ENCODE assay signal across 34 mouse cellular contexts in genomic region chr4:63969891-63970290, GRCm38 (mm10).
"Had no signal": no experiment of that assay in that cellular context is flagged by ENCODE, and none has a peak within 500 bp of the region (broad histone marks: within the 10 kb centered on the region; RNA-seq: fewer than 3 reads in every experiment).

No protein-coding gene starts in this region.

- H3K9ac ChIP-seq: heart, embryonic 12.5 days; heart, embryonic 13.5 days; heart, embryonic 15.5 days; hindbrain, embryonic 13.5 days; hindbrain, embryonic 14.5 days; hindbrain, embryonic 15.5 days; intestine, embryonic 15.5 days; kidney, embryonic 15.5 days had no signal

- H3K27me3 ChIP-seq: heart, embryonic 12.5 days; heart, embryonic 13.5 days; heart, embryonic 15.5 days; hindbrain, embryonic 13.5 days; hindbrain, embryonic 15.5 days; intestine, embryonic 15.5 days; kidney, embryonic 15.5 days had no signal

- H3K36me3 ChIP-seq: heart, embryonic 12.5 days; heart, embryonic 15.5 days; hindbrain, embryonic 10.5 days; hindbrain, embryonic 13.5 days; hindbrain, embryonic 15.5 days; intestine, embryonic 15.5 days had no signal

- H3K4me2 ChIP-seq: heart, embryonic 11.5 days; heart, embryonic 12.5 days; heart, embryonic 13.5 days; heart, embryonic 15.5 days; hindbrain, embryonic 13.5 days; hindbrain, embryonic 14.5 days; hindbrain, embryonic 15.5 days; intestine, embryonic 15.5 days; kidney, embryonic 15.5 days had no signal

- H3K9me3 ChIP-seq: heart, embryonic 12.5 days; heart, embryonic 13.5 days; heart, embryonic 15.5 days; hindbrain, embryonic 10.5 days; hindbrain, embryonic 13.5 days; hindbrain, embryonic 15.5 days; intestine, embryonic 15.5 days; kidney, embryonic 15.5 days had no signal

- ATAC-seq: hindbrain, embryonic 16.5 days; hindbrain, postnatal 0 days; inflammation-experienced regulatory T-cells, adult 6 months; intestine, embryonic 15.5 days; intestine, embryonic 16.5 days; intestine, postnatal 0 days had no signal

- H3K4me1 ChIP-seq: heart, embryonic 12.5 days; heart, embryonic 13.5 days; heart, embryonic 15.5 days; hindbrain, embryonic 10.5 days; hindbrain, embryonic 13.5 days; hindbrain, embryonic 15.5 days; intestine, embryonic 15.5 days; kidney, embryonic 15.5 days had no signal

- H3K4me3 ChIP-seq: heart, embryonic 12.5 days; heart, embryonic 13.5 days; heart, embryonic 15.5 days; hindbrain, embryonic 10.5 days; hindbrain, embryonic 13.5 days; hindbrain, embryonic 15.5 days; intestine, embryonic 15.5 days; kidney, embryonic 15.5 days; layer of hippocampus, adult 2 months; left cerebral cortex, adult 2 months had no signal

- DNase-seq: heart, postnatal 10 days; heart, postnatal 14 days; heart, postnatal 36 days; heart, postnatal 4 days; kidney, adult 11 months; kidney, adult 18-20 months; kidney, adult 2 months; kidney, adult 8-10 months; kidney, adult 9 months; kidney, postnatal 10 days; kidney, postnatal 14 days; kidney, postnatal 25 days; kidney, postnatal 36 days; kidney, postnatal 4 days; layer of hippocampus, adult 9-11 months; layer of hippocampus, postnatal 36 days had no signal

- H3K27ac ChIP-seq: heart, embryonic 13.5 days; heart, embryonic 15.5 days; hindbrain, embryonic 10.5 days; hindbrain, embryonic 13.5 days; hindbrain, embryonic 14.5 days; hindbrain, embryonic 15.5 days; hindbrain, postnatal 0 days; intestine, embryonic 15.5 days; kidney, embryonic 15.5 days; kidney, postnatal 0 days; layer of hippocampus, adult 2 months; left cerebral cortex, adult 2 months had no signal
